Mouse (Mus musculus) gastrocnemius, postnatal 36 days (tissue): ENCODE measurements at regions not wholly inside any gene's neighbourhood (a gene's known extent, or its start where the extent isn't known, plus 50 kb on each side); places are given as distances from the start of the nearest gene placed in this dataset.

Source experiments
- DNase-seq, 2 experiments: peaks; one replicate each; pipeline ENCODE4 v3.0.0; 2022
- intact Hi-C: fragments of 180-260 bp; cut with DNase I; formaldehyde crosslinking; loops from one replicate; pipeline ENCODE4 v1.15.1; 2025

- DNase-seq = no peak
- intact Hi-C loops = no loop called here
Observed at GRCm38 (mm10) chr7:40253486-40253885, 644.6 kb upstream of the Vstm2b start.

GRCm38 (mm10) chr7:40257733-40258376 is 640.3 kb upstream of the Vstm2b start:
- DNase-seq = no peak
- intact Hi-C loops = no loop called here

GRCm38 (mm10) chr7:40258377-40258739 is 639.8 kb upstream of the Vstm2b start:
- intact Hi-C loops = no loop called here
- DNase-seq = peak; percentile 52 to 83

DNA sequence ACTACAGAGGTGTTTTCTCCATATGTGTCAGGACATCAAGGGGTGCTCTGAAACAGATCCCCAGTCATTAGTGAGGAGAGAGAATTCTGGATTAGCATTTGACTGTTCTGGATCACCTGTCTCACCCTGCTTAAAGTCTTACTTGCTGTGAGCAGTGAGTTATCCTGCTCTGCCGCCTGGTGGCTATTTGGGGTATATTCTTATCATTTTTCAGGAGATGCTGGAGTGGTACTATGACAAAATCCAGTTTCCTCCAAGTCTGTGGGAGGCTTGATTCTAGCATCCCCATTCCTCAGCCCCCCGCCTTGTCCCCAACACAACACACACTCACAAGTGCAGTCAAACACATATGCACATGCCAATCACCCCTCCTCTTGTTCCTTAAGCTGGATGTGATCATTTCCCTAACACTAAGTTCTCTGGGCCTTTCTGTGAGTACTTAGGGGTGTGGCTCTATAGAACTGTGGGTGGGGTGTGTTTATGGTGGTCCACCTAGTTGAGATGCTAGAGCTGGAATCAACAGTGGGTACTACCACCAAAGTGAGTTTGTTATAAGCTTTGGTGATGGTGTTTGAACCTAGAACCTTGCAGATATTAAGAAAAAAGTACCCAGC is 624.6 kb upstream of the Vstm2b start:
- intact Hi-C loops = loop anchor here (2.0 to 5.0 kb wide), 2 partner anchors 187 to 426 kb away; no protein-coding TSS in a partner anchor
- DNase-seq = peak in 1 of 2 experiments; percentile 14

DNA sequence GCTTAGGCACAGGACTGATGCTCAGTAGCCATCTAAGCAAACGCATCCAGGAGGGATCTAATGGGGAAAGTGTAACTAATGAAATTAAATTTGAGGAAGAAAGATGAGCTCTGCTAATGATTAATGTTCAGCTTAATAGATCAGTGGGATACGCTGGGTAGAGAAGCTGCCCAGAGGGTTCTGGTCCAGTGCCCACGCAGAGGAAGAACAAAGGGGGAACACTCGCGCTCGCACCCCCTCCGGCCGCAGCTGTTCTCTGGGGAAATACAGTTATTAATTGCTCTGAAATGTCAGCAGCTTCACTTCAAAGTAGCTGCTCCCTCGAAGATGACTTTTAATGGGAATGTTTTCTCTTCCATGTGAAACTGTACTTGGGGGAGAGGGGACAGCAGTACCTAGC is 623.0 kb upstream of the Vstm2b start:
- intact Hi-C loops = no loop called here
- no peak for DNase-seq

DNA sequence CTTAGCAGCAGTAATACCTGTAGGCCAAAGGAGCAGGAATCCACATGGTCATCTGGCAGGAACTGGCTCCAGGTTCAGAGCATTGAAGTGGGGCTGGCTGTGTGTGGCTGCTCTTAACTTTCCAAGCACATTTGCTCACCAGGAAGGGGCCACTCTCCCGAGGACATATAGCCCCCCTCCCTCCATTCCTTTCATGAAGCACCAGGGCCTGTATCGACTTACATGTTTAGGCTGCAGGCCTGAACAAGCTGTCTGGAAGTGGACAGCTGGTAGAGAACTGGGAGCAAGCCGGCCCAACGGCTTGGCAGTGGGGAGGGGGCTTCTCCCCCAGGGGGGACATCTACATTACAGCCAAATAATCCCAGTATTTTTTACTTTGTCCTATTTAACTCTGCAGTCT is 622.5 kb upstream of the Vstm2b start:
- intact Hi-C loops = no loop called here
- DNase-seq = no peak

GRCm38 (mm10) chr7:40276116-40276515 is 622.0 kb upstream of the Vstm2b start:
- intact Hi-C loops = no loop called here
- no peak for DNase-seq

DNA sequence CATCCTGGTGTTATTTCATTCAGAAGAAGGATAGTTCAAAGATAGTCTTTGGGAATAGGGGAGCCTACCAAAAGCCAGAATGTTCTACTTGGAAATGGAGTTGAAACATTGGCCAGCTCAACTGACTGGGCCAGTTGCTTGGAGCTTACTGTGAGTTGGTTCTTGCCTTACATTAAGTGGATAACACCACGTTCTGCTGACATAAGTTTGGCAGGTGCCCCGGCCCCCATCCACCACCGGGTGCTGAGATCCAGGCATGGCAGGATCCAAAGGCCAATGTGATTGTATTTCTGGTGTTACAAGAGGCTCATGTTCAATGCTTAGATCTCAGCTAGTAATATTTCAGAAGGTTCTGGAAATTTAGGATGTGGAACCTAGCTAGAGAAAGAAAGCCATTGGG is 608.0 kb upstream of the Vstm2b start:
- no peak for DNase-seq
- intact Hi-C loops = no loop called here

DNA sequence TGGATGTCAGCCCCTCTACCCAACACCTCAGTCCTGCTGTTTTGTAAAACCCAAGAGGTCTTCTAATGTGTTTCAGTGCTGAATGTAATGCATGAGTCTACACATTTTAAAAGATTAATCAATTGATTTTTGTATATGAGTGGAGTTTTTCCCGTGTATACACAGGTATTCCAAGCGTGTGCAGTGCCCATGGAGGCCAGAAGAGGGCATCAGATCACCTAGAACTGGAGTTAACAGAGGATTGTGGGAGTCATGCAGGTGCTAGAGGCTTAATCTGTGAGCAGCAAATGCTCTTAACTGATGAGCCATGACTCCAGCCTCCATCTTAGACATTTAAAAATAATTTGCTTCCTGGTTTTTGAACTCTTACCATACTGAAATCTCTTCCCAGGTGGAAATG is 587.6 kb upstream of the Vstm2b start:
- DNase-seq = no peak
- intact Hi-C loops = no loop called here

DNA sequence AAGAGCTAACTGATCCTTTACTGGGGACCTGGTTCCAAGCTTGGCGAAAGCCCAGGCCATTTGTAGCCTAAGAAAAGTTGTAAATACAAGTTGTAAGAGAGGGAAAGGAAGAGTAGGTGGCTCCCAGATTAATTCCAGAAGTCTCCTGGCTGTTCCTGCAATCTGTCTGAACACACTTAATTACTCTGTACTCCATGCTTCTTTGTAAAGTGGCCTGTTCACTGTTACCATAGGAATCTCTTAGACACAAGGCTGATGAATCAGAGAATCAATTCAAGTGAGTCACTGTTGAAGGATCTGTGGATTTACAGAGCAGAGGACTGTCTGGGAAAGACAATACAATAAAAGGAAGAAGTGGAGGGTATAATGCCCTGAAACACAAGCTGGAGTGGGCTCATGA is 577.0 kb upstream of the Vstm2b start:
- no peak for DNase-seq
- intact Hi-C loops = no loop called here

GRCm38 (mm10) chr7:40325188-40325705 is 572.9 kb upstream of the Vstm2b start:
- intact Hi-C loops = no loop called here

GRCm38 (mm10) chr7:40332455-40332854 is 565.7 kb upstream of the Vstm2b start:
- no peak for DNase-seq
- intact Hi-C loops = no loop called here

More at GRCm38 (mm10) chr7:40325188-40325705, 572.9 kb upstream of the Vstm2b start:
- peak; percentile 12 to 25 for DNase-seq

DNA sequence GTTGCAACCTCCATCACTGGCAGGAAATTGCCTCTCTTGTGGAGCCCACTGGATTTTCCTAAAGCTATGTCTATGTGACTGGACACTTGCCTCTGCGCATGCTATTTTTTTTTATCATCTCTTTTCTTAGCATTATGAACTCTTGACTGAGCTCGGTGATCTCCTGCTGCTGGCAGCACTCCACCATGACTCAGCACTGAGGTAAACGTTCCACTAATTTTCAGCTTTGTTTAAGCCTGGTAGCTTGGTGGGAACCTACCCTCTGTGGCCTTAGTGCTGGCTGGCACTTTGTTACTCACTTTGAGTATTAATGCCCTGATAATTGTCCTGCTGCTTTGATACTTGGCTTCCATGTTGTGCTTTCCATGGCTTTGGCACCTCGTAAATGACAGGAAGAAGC is 545.8 kb upstream of the Vstm2b start:
- no peak for DNase-seq
- intact Hi-C loops = no loop called here

GRCm38 (mm10) chr7:40362719-40363118 is 535.4 kb upstream of the Vstm2b start:
- no peak for DNase-seq
- intact Hi-C loops = no loop called here

DNA sequence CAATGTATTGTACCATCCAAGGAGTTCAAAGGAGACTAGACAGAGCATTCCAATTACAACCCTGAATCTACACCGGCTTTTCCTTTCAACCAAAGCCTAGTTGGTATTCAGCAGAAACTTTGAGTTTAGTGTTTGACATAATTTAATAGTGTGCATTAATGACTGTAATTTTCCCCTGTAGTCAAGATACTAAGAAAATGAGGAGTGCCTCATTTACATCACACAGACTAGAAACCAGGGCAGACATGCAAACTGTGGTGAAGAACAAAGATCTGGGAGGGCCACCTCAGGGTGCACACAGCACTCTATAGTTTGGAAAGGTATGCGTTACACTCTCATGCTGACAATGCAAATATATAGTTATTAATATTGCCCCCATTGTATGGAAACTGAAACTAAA is 525.4 kb upstream of the Vstm2b start:
- no peak for DNase-seq
- intact Hi-C loops = no loop called here

- intact Hi-C loops = no loop called here
Observed at GRCm38 (mm10) chr7:40377839-40378238, 520.3 kb upstream of the Vstm2b start.

DNA sequence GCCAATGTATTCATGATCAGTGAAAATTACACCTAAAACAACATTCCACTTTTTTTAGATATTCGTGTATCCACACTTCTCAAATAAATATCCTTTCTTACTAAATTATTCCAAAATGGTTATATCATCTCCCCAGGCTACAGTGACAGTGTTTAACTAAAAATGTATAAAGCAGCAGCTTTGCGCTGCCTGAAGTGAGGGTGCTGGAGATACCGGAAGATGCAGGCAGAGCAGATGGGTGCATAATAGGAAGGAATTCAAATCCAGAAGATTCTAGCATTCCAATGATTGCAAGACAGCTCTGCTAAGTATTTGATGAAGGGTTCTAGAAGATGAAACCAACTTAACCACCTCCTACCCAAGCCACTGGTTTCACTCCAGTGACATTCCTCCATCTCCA is 516.9 kb upstream of the Vstm2b start:
- DNase-seq = no peak
- intact Hi-C loops = no loop called here

More at GRCm38 (mm10) chr7:40377839-40378238, 520.3 kb upstream of the Vstm2b start:
- no peak for DNase-seq

DNA sequence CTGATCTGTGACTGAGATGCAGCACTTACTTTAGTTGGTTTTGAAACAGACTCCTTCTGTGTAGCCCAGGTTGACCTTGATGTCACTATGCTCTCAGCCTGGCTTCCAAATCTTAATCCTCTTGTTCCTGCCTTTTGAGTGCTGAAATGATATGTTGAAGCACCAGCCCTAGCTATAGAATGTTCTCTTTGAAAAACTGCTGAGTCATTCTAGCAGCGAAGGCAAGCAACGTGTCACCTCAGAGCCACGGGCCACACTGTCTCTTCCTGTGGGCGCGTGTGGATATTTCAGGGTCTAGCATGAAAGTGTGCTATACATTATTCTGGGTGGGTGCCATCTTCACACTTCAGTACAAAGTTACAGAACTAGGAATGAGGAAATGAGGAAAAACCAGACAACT is 510.0 kb upstream of the Vstm2b start:
- DNase-seq = no peak
- intact Hi-C loops = no loop called here

- intact Hi-C loops = no loop called here
- DNase-seq = no peak
Observed at GRCm38 (mm10) chr7:40389795-40390194, 508.3 kb upstream of the Vstm2b start.

- intact Hi-C loops = no loop called here
- no peak for DNase-seq
Observed at GRCm38 (mm10) chr7:40390927-40391326, 507.2 kb upstream of the Vstm2b start.

DNA sequence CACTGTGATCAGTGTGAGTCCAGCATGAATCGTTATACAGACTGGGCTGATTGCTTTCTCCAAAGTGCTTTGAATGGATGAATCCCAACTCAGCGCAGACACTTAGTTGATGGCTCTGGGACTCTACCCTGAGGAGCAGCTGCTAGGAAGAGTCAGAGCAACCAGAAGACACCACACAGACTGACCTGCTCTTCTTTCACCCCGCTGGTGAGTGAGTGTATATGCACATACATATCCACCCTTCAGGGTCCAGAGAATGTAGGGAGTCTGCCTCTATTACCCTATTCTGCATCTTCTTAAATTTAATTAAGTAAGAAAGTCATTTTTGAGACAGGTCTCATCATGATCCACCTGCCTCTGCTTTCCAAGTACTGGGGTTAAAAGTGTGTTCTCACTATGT is 506.5 kb upstream of the Vstm2b start:
- intact Hi-C loops = no loop called here
- no peak for DNase-seq

DNA sequence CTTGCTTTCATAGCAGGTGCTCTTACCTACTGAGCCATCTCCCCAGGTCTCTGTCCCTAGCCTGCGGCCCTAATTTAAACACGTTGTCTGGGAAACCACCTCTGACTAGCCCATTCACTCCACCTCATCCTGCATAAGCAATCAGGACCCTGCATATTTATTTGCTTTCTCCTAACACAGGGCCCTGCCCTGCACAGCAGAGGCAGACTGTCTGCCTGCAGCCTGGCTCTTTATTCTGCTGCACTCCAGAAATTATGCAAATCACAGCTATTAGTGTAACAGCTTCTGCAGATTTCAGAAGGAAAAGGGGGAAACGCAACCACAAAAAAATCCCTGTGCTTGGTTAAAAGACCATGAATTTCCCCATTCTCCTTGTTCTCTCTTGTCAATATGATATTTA is 505.9 kb upstream of the Vstm2b start:
- intact Hi-C loops = no loop called here
- no peak for DNase-seq
